Mouse (Mus musculus) intestine, embryonic 15.5 days (tissue): ENCODE results near the gene Atrnl1. TPM values are rescaled to one million over a fixed set of nuclear protein-coding genes. Genes with fewer than 3 reads are reported as not detected.

Experiments
- ATAC-seq: fragments of 200-750 bp; cut with Nextera tagmentation; 2 replicates; pipeline ENCODE4 v1.8.0; 2017; ENCODE audit warnings: moderate TSS enrichment, moderate library complexity
- H3K27ac ChIP-seq: fragments of 300-500 bp; sonication (generic); 2 replicates; pipeline ENCODE4 v1.5.1; 2015; ENCODE audit warnings: mild to moderate bottlenecking, inconsistent platforms
- H3K27me3 ChIP-seq: fragments of 300-500 bp; sonication (generic); replicated peaks from 2 replicates; pipeline ENCODE4 v1.6.1; 2015; ENCODE audit warnings: inconsistent platforms
- H3K36me3 ChIP-seq: fragments of 300-500 bp; sonication (generic); 2 replicates; pipeline ENCODE4 v1.6.1; 2015; ENCODE audit warnings: inconsistent platforms
- H3K4me1 ChIP-seq: fragments of 300-500 bp; sonication (generic); replicated peaks from 2 replicates; pipeline ENCODE4 v1.6.1; 2015; ENCODE audit warnings: inconsistent platforms
- H3K4me2 ChIP-seq: fragments of 300-500 bp; sonication (generic); replicated peaks from 2 replicates; pipeline ENCODE4 v1.6.1; 2015; ENCODE audit warnings: mild to moderate bottlenecking, inconsistent platforms
- H3K4me3 ChIP-seq: fragments of 300-500 bp; sonication (generic); replicated peaks from 2 replicates; pipeline ENCODE4 v1.5.1; 2015; ENCODE audit warnings: inconsistent platforms
- H3K9ac ChIP-seq: fragments of 300-500 bp; sonication (generic); 2 replicates; pipeline ENCODE4 v1.6.1; 2015; ENCODE audit warnings: inconsistent platforms
- H3K9me3 ChIP-seq: fragments of 300-500 bp; sonication (generic); 2 replicates; pipeline ENCODE4 v1.6.1; 2016; ENCODE audit warnings: inconsistent platforms
- WGBS: fragments of 180-500 bp; shearing (Covaris S2); methylation state at CpG from one replicate; pipeline ENCODE4 v1.1.7; 2015; 5-methylcytosine and 5-hydroxymethylcytosine counted together
- polyA plus RNA-seq: library from polyadenylated mRNA; unstranded; fragments of >200 nt; fragmentation: Nextera tagmentation; extraction: Ambion mirVana; gene quantifications from 2 replicates; pipeline ENCODE4 v1.2.1, GENCODE M21; 2015

Atrnl1 gene
- polyA plus RNA-seq: 4.1 and 4.6 TPM in 2 replicates

GRCm38 (mm10) chr19:57610476-57611261 lies at the start of gene Atrnl1:
TSS of gene Atrnl1 (plus strand) at chr19:57611034.
- Histone ChIP-seq H3K27ac (peak within 1 kb of the TSS; percentile 98), H3K9me3 (no peaks in the 10 kb centered on the region), H3K27me3 (no peaks in the 10 kb centered on the region), H3K9ac (peak within 1 kb of the TSS; percentile 93), H3K4me1 (peaks cover 4% of the 10 kb centered on the region; the same call in 1 of the 2 replicates), H3K36me3 (no peaks in the 10 kb centered on the region), H3K4me2 (peak within 1 kb of the TSS; percentile 98), H3K4me3 (peak within 1 kb of the TSS; percentile 98)
- WGBS: under 1% methylated on average over 93 of the region's 103 CpGs
- ATAC-seq: peak; percentile 94

GRCm38 (mm10) chr19:57561486-57561885 lies 49.3 kb upstream of the Atrnl1 start:
- Histone ChIP-seq H3K4me3 (no peak overlapping the region), H3K4me1 (no peaks in the 10 kb centered on the region), H3K9ac (no peak overlapping the region), H3K36me3 (no peaks in the 10 kb centered on the region), H3K9me3 (no peaks in the 10 kb centered on the region), H3K27me3 (no peaks in the 10 kb centered on the region), H3K4me2 (no peak overlapping the region), H3K27ac (no peak overlapping the region)
- ATAC-seq: no peak
- WGBS: 84% methylated on average over 4 of the region's 4 CpGs

- 78% methylated on average over 6 of the region's 6 CpGs for WGBS
Observed at GRCm38 (mm10) chr19:57569040-57569439, 41.8 kb upstream of the Atrnl1 start.

GRCm38 (mm10) chr19:57572360-57573237 lies 38.2 kb upstream of the Atrnl1 start:
- no peak overlapping the region for H3K4me2 ChIP-seq
- WGBS: 74% methylated on average over 16 of the region's 16 CpGs
- ATAC-seq: no peak
- no peaks in the 10 kb centered on the region for H3K36me3 ChIP-seq
- no peak overlapping the region for H3K9ac ChIP-seq
- H3K27me3 ChIP-seq: no peaks in the 10 kb centered on the region
- no peaks in the 10 kb centered on the region for H3K9me3 ChIP-seq
- no peak overlapping the region for H3K4me3 ChIP-seq
- no peak overlapping the region for H3K27ac ChIP-seq
- no peaks in the 10 kb centered on the region for H3K4me1 ChIP-seq

More at GRCm38 (mm10) chr19:57569040-57569439, 41.8 kb upstream of the Atrnl1 start:
- H3K4me3 ChIP-seq: no peak overlapping the region
- H3K9ac ChIP-seq: no peak overlapping the region
- no peaks in the 10 kb centered on the region for H3K4me1 ChIP-seq
- no peak overlapping the region for H3K27ac ChIP-seq
- H3K36me3 ChIP-seq: no peaks in the 10 kb centered on the region
- no peak overlapping the region for H3K4me2 ChIP-seq
- no peak for ATAC-seq
- H3K9me3 ChIP-seq: no peaks in the 10 kb centered on the region
- H3K27me3 ChIP-seq: no peaks in the 10 kb centered on the region

- no peaks in the 10 kb centered on the region for H3K36me3 ChIP-seq
- no peaks in the 10 kb centered on the region for H3K9me3 ChIP-seq
- ATAC-seq: no peak
- H3K4me3 ChIP-seq: no peak overlapping the region
- H3K27ac ChIP-seq: no peak overlapping the region
- no peak overlapping the region for H3K9ac ChIP-seq
- H3K4me2 ChIP-seq: no peak overlapping the region
- H3K27me3 ChIP-seq: no peaks in the 10 kb centered on the region
- H3K4me1 ChIP-seq: no peaks in the 10 kb centered on the region
Observed at GRCm38 (mm10) chr19:57573470-57573869, 37.4 kb upstream of the Atrnl1 start.

- WGBS: 67% methylated on average over 7 of the region's 7 CpGs
- 0 out of 2 replicates have a peak, but pooled peaks cover 3% of the 10 kb centered on the region for H3K9me3 ChIP-seq
- H3K36me3 ChIP-seq: no peaks in the 10 kb centered on the region
- no peak for ATAC-seq
- no peak overlapping the region for H3K9ac ChIP-seq
- no peak overlapping the region for H3K4me2 ChIP-seq
- no peaks in the 10 kb centered on the region for H3K27me3 ChIP-seq
- H3K4me3 ChIP-seq: no peak overlapping the region
- H3K27ac ChIP-seq: no peak overlapping the region
- H3K4me1 ChIP-seq: no peaks in the 10 kb centered on the region
Observed at GRCm38 (mm10) chr19:57575027-57575426, 35.8 kb upstream of the Atrnl1 start.

GRCm38 (mm10) chr19:57576836-57577235 lies 34.0 kb upstream of the Atrnl1 start:
- Histone ChIP-seq H3K27ac (no peak overlapping the region), H3K36me3 (no peaks in the 10 kb centered on the region), H3K9ac (no peak overlapping the region), H3K4me1 (no peaks in the 10 kb centered on the region), H3K4me3 (no peak overlapping the region), H3K9me3 (0 out of 2 replicates have a peak, but pooled peaks cover 3% of the 10 kb centered on the region), H3K4me2 (no peak overlapping the region), H3K27me3 (no peaks in the 10 kb centered on the region)
- ATAC-seq: no peak
- 37% methylated on average over 5 of the region's 5 CpGs for WGBS

- H3K27me3 ChIP-seq: no peaks in the 10 kb centered on the region
- WGBS: 64% methylated on average over 6 of the region's 6 CpGs
Observed at GRCm38 (mm10) chr19:57577256-57577655, 33.6 kb upstream of the Atrnl1 start.

GRCm38 (mm10) chr19:57580962-57581361 lies 29.9 kb upstream of the Atrnl1 start:
- WGBS: 71% methylated on average over 7 of the region's 7 CpGs
- H3K9ac ChIP-seq: no peak overlapping the region
- H3K9me3 ChIP-seq: 0 out of 2 replicates have a peak, but pooled peaks cover 3% of the 10 kb centered on the region
- H3K36me3 ChIP-seq: no peaks in the 10 kb centered on the region
- no peak overlapping the region for H3K4me3 ChIP-seq
- H3K27ac ChIP-seq: no peak overlapping the region
- no peaks in the 10 kb centered on the region for H3K27me3 ChIP-seq
- no peak overlapping the region for H3K4me2 ChIP-seq
- no peak for ATAC-seq
- no peaks in the 10 kb centered on the region for H3K4me1 ChIP-seq

More at GRCm38 (mm10) chr19:57577256-57577655, 33.6 kb upstream of the Atrnl1 start:
- H3K36me3 ChIP-seq: no peaks in the 10 kb centered on the region
- H3K4me2 ChIP-seq: no peak overlapping the region
- H3K27ac ChIP-seq: no peak overlapping the region
- ATAC-seq: no peak
- H3K4me3 ChIP-seq: no peak overlapping the region
- no peaks in the 10 kb centered on the region for H3K4me1 ChIP-seq
- H3K9me3 ChIP-seq: 0 out of 2 replicates have a peak, but pooled peaks cover 3% of the 10 kb centered on the region
- H3K9ac ChIP-seq: no peak overlapping the region

- 0 out of 2 replicates have a peak, but pooled peaks have one; percentile 28 for ATAC-seq
- H3K9me3 ChIP-seq: no peaks in the 10 kb centered on the region
- no peaks in the 10 kb centered on the region for H3K4me1 ChIP-seq
- no peaks in the 10 kb centered on the region for H3K27me3 ChIP-seq
- H3K9ac ChIP-seq: no peak overlapping the region
- no peak overlapping the region for H3K27ac ChIP-seq
- no peaks in the 10 kb centered on the region for H3K36me3 ChIP-seq
- no peak overlapping the region for H3K4me2 ChIP-seq
- H3K4me3 ChIP-seq: no peak overlapping the region
- WGBS: 66% methylated on average over 4 of the region's 4 CpGs
Observed at GRCm38 (mm10) chr19:57585231-57585792, 25.5 kb upstream of the Atrnl1 start.

- no peaks in the 10 kb centered on the region for H3K36me3 ChIP-seq
- no peak overlapping the region for H3K9ac ChIP-seq
- no peak overlapping the region for H3K4me3 ChIP-seq
- peak; percentile 59; the same call in 1 of the 2 replicates for ATAC-seq
- no peaks in the 10 kb centered on the region for H3K9me3 ChIP-seq
- peak overlapping the region; percentile 39; the same call in 1 of the 2 replicates for H3K4me2 ChIP-seq
- H3K4me1 ChIP-seq: no peaks in the 10 kb centered on the region
- WGBS: 19% methylated on average over 10 of the region's 10 CpGs
- H3K27me3 ChIP-seq: no peaks in the 10 kb centered on the region
- H3K27ac ChIP-seq: no peak overlapping the region
Observed at GRCm38 (mm10) chr19:57586172-57586571, 24.7 kb upstream of the Atrnl1 start.

- no peak overlapping the region for H3K4me2 ChIP-seq
- H3K27ac ChIP-seq: no peak overlapping the region
- no peaks in the 10 kb centered on the region for H3K9me3 ChIP-seq
- no peaks in the 10 kb centered on the region for H3K4me1 ChIP-seq
- no peaks in the 10 kb centered on the region for H3K36me3 ChIP-seq
- H3K27me3 ChIP-seq: no peaks in the 10 kb centered on the region
- 47% methylated on average over 9 of the region's 9 CpGs for WGBS
- no peak overlapping the region for H3K4me3 ChIP-seq
- no peak overlapping the region for H3K9ac ChIP-seq
- ATAC-seq: no peak
Observed at GRCm38 (mm10) chr19:57589516-57589915, 21.3 kb upstream of the Atrnl1 start.
